Mouse (Mus musculus) brain, embryonic 14.5 days (tissue): ENCODE results near the gene Zfp740.

Source experiments
- CTCF ChIP-seq: fragments of 200-500 bp; IDR thresholded peaks from 2 replicates; pipeline ENCODE4 v1.5.1; 2012; ENCODE audit warnings: inconsistent platforms, mild to moderate bottlenecking, moderate library complexity, borderline replicate concordance; ENCODE audit not compliant: insufficient read depth, insufficient read length; ENCODE audit errors: extremely low read depth
- POLR2A ChIP-seq: fragments of 200-500 bp; IDR thresholded peaks from 2 replicates; pipeline ENCODE4 v1.6.1; 2012; ENCODE audit warnings: mild to moderate bottlenecking, inconsistent platforms, borderline replicate concordance; ENCODE audit not compliant: poor library complexity, insufficient read depth, insufficient read length, severe bottlenecking; ENCODE audit errors: extremely low read depth

- TF ChIP-seq CTCF (no peak), POLR2A (no peak)
These were observed 10.1 kb upstream of the Zfp740 start for GRCm38 (mm10) chr15:102192820-102193386.
